ENCODE assay signal across 24 mouse cellular contexts in genomic region chr5:37001002-37001401, GRCm38 (mm10). TPM values are rescaled to one million over a fixed set of nuclear protein-coding genes. Genes with fewer than 3 reads are reported as not detected.
DNase-seq lines count a peak whose midpoint lies in the region; ATAC-seq lines count a peak whose summit lies in the region.
"Had no signal": no experiment of that assay in that cellular context is flagged by ENCODE, and none has a peak within 500 bp of the region (broad histone marks: within the 10 kb centered on the region; RNA-seq: fewer than 3 reads in every experiment).

No protein-coding gene starts in this region.

- H3K27ac ChIP-seq in embryonic facial prominence, embryonic 14.5 days (replicated peaks; ENCODE audit: low read depth, low read length), result no peak overlapping the region
- H3K27ac ChIP-seq in embryonic facial prominence, embryonic 10.5 days (replicated peaks), result no peak overlapping the region
- no peak overlapping the region for H3K27ac ChIP-seq in intestine, embryonic 16.5 days (ENCODE audit: low read length)
- H3K27ac ChIP-seq: embryonic facial prominence, embryonic 15.5 days; forebrain, embryonic 12.5 days; forebrain, embryonic 15.5 days; heart, adult 2 months; heart, embryonic 10.5 days; heart, embryonic 13.5 days; hindbrain, embryonic 12.5 days; hindbrain, embryonic 15.5 days had no signal

- WGBS in embryonic facial prominence, embryonic 14.5 days, result 83% methylated on average over 9 of the region's 9 CpGs
- WGBS in embryonic facial prominence, embryonic 10.5 days, result 87% methylated on average over 9 of the region's 9 CpGs
- 84% methylated on average over 9 of the region's 9 CpGs for WGBS in intestine, embryonic 16.5 days

- no peaks in the 10 kb centered on the region for H3K27me3 ChIP-seq in embryonic facial prominence, embryonic 14.5 days (replicated peaks; ENCODE audit: control insufficient read depth, insufficient read depth, low read length)
- 0 out of 2 replicates have a peak, but pooled peaks cover 8% of the 10 kb centered on the region for H3K27me3 ChIP-seq in embryonic facial prominence, embryonic 10.5 days (replicated peaks; ENCODE audit: low read depth, poor library complexity, severe bottlenecking)
- H3K27me3 ChIP-seq in intestine, embryonic 16.5 days (replicated peaks; ENCODE audit: control insufficient read depth, insufficient read depth, low read length), result 0 out of 2 replicates have a peak, but pooled peaks cover 2% of the 10 kb centered on the region
- H3K27me3 ChIP-seq: forebrain, embryonic 15.5 days; hindbrain, embryonic 15.5 days had no signal

- no peaks in the 10 kb centered on the region for H3K9me3 ChIP-seq in embryonic facial prominence, embryonic 14.5 days (ENCODE audit: control insufficient read depth, low read length)
- no peaks in the 10 kb centered on the region for H3K9me3 ChIP-seq in embryonic facial prominence, embryonic 10.5 days
- H3K9me3 ChIP-seq in intestine, embryonic 16.5 days (ENCODE audit: control insufficient read depth, low read length), result no peaks in the 10 kb centered on the region
- H3K9me3 ChIP-seq: embryonic facial prominence, embryonic 15.5 days; forebrain, embryonic 12.5 days; forebrain, embryonic 15.5 days; heart, embryonic 10.5 days; heart, embryonic 13.5 days; hindbrain, embryonic 12.5 days; hindbrain, embryonic 15.5 days had no signal

- no peak overlapping the region for H3K4me2 ChIP-seq in embryonic facial prominence, embryonic 14.5 days (ENCODE audit: low read depth, low read length)
- H3K4me2 ChIP-seq in intestine, embryonic 16.5 days (ENCODE audit: low read depth, low read length), result no peak overlapping the region
- H3K4me2 ChIP-seq: embryonic facial prominence, embryonic 15.5 days; forebrain, embryonic 12.5 days; forebrain, embryonic 15.5 days; heart, embryonic 13.5 days; hindbrain, embryonic 12.5 days; hindbrain, embryonic 15.5 days had no signal

- no peak overlapping the region for H3K4me3 ChIP-seq in embryonic facial prominence, embryonic 14.5 days (ENCODE audit: low read depth, low read length)
- no peak overlapping the region for H3K4me3 ChIP-seq in embryonic facial prominence, embryonic 10.5 days
- H3K4me3 ChIP-seq in intestine, embryonic 16.5 days (ENCODE audit: low read length), result no peak overlapping the region
- H3K4me3 ChIP-seq: embryonic facial prominence, embryonic 15.5 days; forebrain, embryonic 12.5 days; forebrain, embryonic 15.5 days; heart, adult 2 months; heart, embryonic 10.5 days; heart, embryonic 13.5 days; hindbrain, embryonic 12.5 days; hindbrain, embryonic 15.5 days had no signal

- H3K36me3 ChIP-seq in embryonic facial prominence, embryonic 14.5 days (ENCODE audit: control insufficient read depth, insufficient read depth, low read length), result no peaks in the 10 kb centered on the region
- H3K36me3 ChIP-seq in embryonic facial prominence, embryonic 10.5 days (replicated peaks), result no peaks in the 10 kb centered on the region
- H3K36me3 ChIP-seq in intestine, embryonic 16.5 days (ENCODE audit: control insufficient read depth, insufficient read depth, low read length), result no peaks in the 10 kb centered on the region
- H3K36me3 ChIP-seq: embryonic facial prominence, embryonic 15.5 days; forebrain, embryonic 12.5 days; forebrain, embryonic 15.5 days; heart, embryonic 10.5 days; heart, embryonic 13.5 days; hindbrain, embryonic 12.5 days; hindbrain, embryonic 15.5 days had no signal

- H3K4me1 ChIP-seq in embryonic facial prominence, embryonic 14.5 days (ENCODE audit: control insufficient read depth, insufficient read depth, low read length), result no peaks in the 10 kb centered on the region
- peaks cover 8% of the 10 kb centered on the region for H3K4me1 ChIP-seq in embryonic facial prominence, embryonic 10.5 days
- H3K4me1 ChIP-seq in intestine, embryonic 16.5 days (ENCODE audit: control insufficient read depth, insufficient read depth, low read length), result no peaks in the 10 kb centered on the region
- H3K4me1 ChIP-seq: embryonic facial prominence, embryonic 15.5 days; forebrain, embryonic 15.5 days; heart, embryonic 10.5 days; heart, embryonic 13.5 days; hindbrain, embryonic 12.5 days; hindbrain, embryonic 15.5 days had no signal

- H3K9ac ChIP-seq in embryonic facial prominence, embryonic 14.5 days (ENCODE audit: low read depth, low read length), result no peak overlapping the region
- H3K9ac ChIP-seq in intestine, embryonic 16.5 days (ENCODE audit: low read depth, low read length), result no peak overlapping the region
- H3K9ac ChIP-seq: embryonic facial prominence, embryonic 15.5 days; forebrain, embryonic 12.5 days; forebrain, embryonic 15.5 days; heart, embryonic 13.5 days; hindbrain, embryonic 12.5 days; hindbrain, embryonic 15.5 days had no signal

- peak; percentile 55 for DNase-seq in embryonic facial prominence, embryonic 14.5 days (ENCODE audit: low spot score)
- no peak for DNase-seq in embryonic facial prominence, embryonic 10.5 days (ENCODE audit: low spot score)
- DNase-seq in 3134 (ENCODE audit: extremely low read depth, insufficient read length, low spot score) (peak; percentile 66), NIH3T3 (ENCODE audit: low read depth) (peak; percentile 21)
- no peak for DNase-seq in Muller cell, postnatal 12 days (ENCODE audit: inconsistent ontology term)
- DNase-seq: adrenal gland, adult 2 months; adrenal gland, postnatal 14 days; cerebellum, adult 11 months; cerebellum, adult 8-10 months; cerebellum, postnatal 10 days; cerebellum, postnatal 36 days; embryo, embryonic 11 days; gastrocnemius, postnatal 25 days; heart, adult 2 months; heart, postnatal 14 days; kidney, adult 11 months had no signal

- peak; percentile 60 for ATAC-seq in embryonic facial prominence, embryonic 14.5 days (ENCODE audit: low read depth)
- no peak for ATAC-seq in intestine, embryonic 16.5 days
- ATAC-seq: forebrain, embryonic 15.5 days had no signal

RNA-seq across cellular contexts. Expression of gene Wfs1, which starts 12.0 kb away (rescaled TPM):
- 13.3 and 13.5 TPM in 2 replicates for polyA plus RNA-seq in embryonic facial prominence, embryonic 14.5 days (2014; fragmentation: Nextera tagmentation; extraction: Ambion mirVana)
- polyA plus RNA-seq in embryonic facial prominence, embryonic 10.5 days (2016; fragmentation: Nextera tagmentation; extraction: Ambion mirVana), result 7.3 and 10.0 TPM in 2 replicates
- 15.9 and 18.0 TPM in 2 replicates for polyA plus RNA-seq in intestine, embryonic 16.5 days (2015; fragmentation: Nextera tagmentation; extraction: Ambion mirVana)

Comparison
In these comparisons a context has a peak if more than half of its experiments do, and no peak if none do; other contexts are left out.
1. DNase-seq: peak in embryonic facial prominence, embryonic 14.5 days (single experiment), 3134 (single experiment) and NIH3T3 (single experiment); none in embryonic facial prominence, embryonic 10.5 days (single experiment) and Muller cell, postnatal 12 days (single experiment).